Mouse (Mus musculus): ENCODE measurements around the gene Hdac9. TPM values are rescaled to one million over a fixed set of nuclear protein-coding genes. Genes with fewer than 3 reads are reported as not detected.

The Hdac9 gene
- polyA plus RNA-seq, 1 experiment from 2014 or later: 12.0 TPM

GRCm38 (mm10) chr12:34820229-34820628, 96.7 kb downstream of the Hdac9 start:
- Histone ChIP-seq H3K4me3 (replicated peaks; ENCODE audit: low read length) (no peak overlapping the region), H3K4me1 (replicated peaks; ENCODE audit: control insufficient read depth, insufficient read depth, low read length) (no peaks in the 10 kb centered on the region), H3K9me3 (ENCODE audit: control insufficient read depth, low read length) (no peaks in the 10 kb centered on the region), H3K36me3 (replicated peaks; ENCODE audit: control insufficient read depth, insufficient read depth) (no peaks in the 10 kb centered on the region), H3K9ac (no peak overlapping the region), H3K27me3 (ENCODE audit: control insufficient read depth, insufficient read depth, low read length) (no peaks in the 10 kb centered on the region), H3K4me2 (replicated peaks) (no peak overlapping the region), H3K27ac (no peak overlapping the region)
- ATAC-seq (ENCODE audit: low FRiP score): no peak
- no peak for DNase-seq (ENCODE audit: low spot score)
- 70% methylated on average over 6 of the region's 6 CpGs for WGBS

GRCm38 (mm10) chr12:34811673-34812613, 105.0 kb downstream of the Hdac9 start:
- no peak overlapping the region for H3K4me2 ChIP-seq (replicated peaks)
- no peak for DNase-seq (ENCODE audit: low spot score)
- H3K9ac ChIP-seq: no peak overlapping the region
- WGBS: 73% methylated on average over 10 of the region's 10 CpGs
- no peaks in the 10 kb centered on the region for H3K27me3 ChIP-seq (ENCODE audit: control insufficient read depth, insufficient read depth, low read length)
- no peaks in the 10 kb centered on the region for H3K4me1 ChIP-seq (replicated peaks; ENCODE audit: control insufficient read depth, insufficient read depth, low read length)
- H3K4me3 ChIP-seq (replicated peaks; ENCODE audit: low read length): no peak overlapping the region
- H3K36me3 ChIP-seq (replicated peaks; ENCODE audit: control insufficient read depth, insufficient read depth): no peaks in the 10 kb centered on the region
- no peaks in the 10 kb centered on the region for H3K9me3 ChIP-seq (ENCODE audit: control insufficient read depth, low read length)
- no peak overlapping the region for H3K27ac ChIP-seq
- no peak for ATAC-seq (ENCODE audit: low FRiP score)

- DNase-seq (ENCODE audit: low spot score) (no peak), ATAC-seq (ENCODE audit: low FRiP score) (no peak)
- Histone ChIP-seq H3K4me1 (replicated peaks; ENCODE audit: control insufficient read depth, insufficient read depth, low read length) (no peaks in the 10 kb centered on the region), H3K27me3 (ENCODE audit: control insufficient read depth, insufficient read depth, low read length) (no peaks in the 10 kb centered on the region), H3K36me3 (replicated peaks; ENCODE audit: control insufficient read depth, insufficient read depth) (no peaks in the 10 kb centered on the region), H3K9ac (no peak overlapping the region), H3K4me2 (replicated peaks) (no peak overlapping the region), H3K9me3 (ENCODE audit: control insufficient read depth, low read length) (no peaks in the 10 kb centered on the region), H3K4me3 (replicated peaks; ENCODE audit: low read length) (no peak overlapping the region), H3K27ac (no peak overlapping the region)
- WGBS: 88% methylated on average over 2 of the region's 2 CpGs
Observed at GRCm38 (mm10) chr12:34810221-34810620, 106.7 kb downstream of the Hdac9 start.

- Histone ChIP-seq H3K36me3 (replicated peaks; ENCODE audit: control insufficient read depth, insufficient read depth) (no peaks in the 10 kb centered on the region), H3K9ac (no peak overlapping the region), H3K9me3 (ENCODE audit: control insufficient read depth, low read length) (no peaks in the 10 kb centered on the region), H3K4me2 (replicated peaks) (no peak overlapping the region), H3K27me3 (ENCODE audit: control insufficient read depth, insufficient read depth, low read length) (no peaks in the 10 kb centered on the region), H3K4me1 (replicated peaks; ENCODE audit: control insufficient read depth, insufficient read depth, low read length) (no peaks in the 10 kb centered on the region), H3K4me3 (replicated peaks; ENCODE audit: low read length) (no peak overlapping the region), H3K27ac (no peak overlapping the region)
- ATAC-seq (ENCODE audit: low FRiP score) (no peak), DNase-seq (ENCODE audit: low spot score) (no peak)
- WGBS: 89% methylated on average over 1 of the region's 1 CpGs
Observed at GRCm38 (mm10) chr12:34808180-34808579, 108.7 kb downstream of the Hdac9 start.

- Histone ChIP-seq H3K27me3 (ENCODE audit: control insufficient read depth, insufficient read depth, low read length) (no peaks in the 10 kb centered on the region), H3K4me3 (replicated peaks; ENCODE audit: low read length) (no peak overlapping the region), H3K4me2 (replicated peaks) (no peak overlapping the region), H3K9ac (no peak overlapping the region), H3K27ac (no peak overlapping the region), H3K9me3 (ENCODE audit: control insufficient read depth, low read length) (no peaks in the 10 kb centered on the region), H3K4me1 (replicated peaks; ENCODE audit: control insufficient read depth, insufficient read depth, low read length) (no peaks in the 10 kb centered on the region), H3K36me3 (replicated peaks; ENCODE audit: control insufficient read depth, insufficient read depth) (no peaks in the 10 kb centered on the region)
- ATAC-seq (ENCODE audit: low FRiP score) (no peak), DNase-seq (ENCODE audit: low spot score) (no peak)
Observed at GRCm38 (mm10) chr12:34806528-34806927, 110.4 kb downstream of the Hdac9 start.

GRCm38 (mm10) chr12:34803721-34804120, 113.2 kb downstream of the Hdac9 start:
- no peaks in the 10 kb centered on the region for H3K36me3 ChIP-seq (replicated peaks; ENCODE audit: control insufficient read depth, insufficient read depth)
- no peak overlapping the region for H3K27ac ChIP-seq
- 83% methylated on average over 2 of the region's 2 CpGs for WGBS
- no peak overlapping the region for H3K9ac ChIP-seq
- DNase-seq (ENCODE audit: low spot score) (no peak), ATAC-seq (ENCODE audit: low FRiP score) (no peak)
- H3K4me3 ChIP-seq (replicated peaks; ENCODE audit: low read length): no peak overlapping the region
- H3K27me3 ChIP-seq (ENCODE audit: control insufficient read depth, insufficient read depth, low read length): no peaks in the 10 kb centered on the region
- H3K4me1 ChIP-seq (replicated peaks; ENCODE audit: control insufficient read depth, insufficient read depth, low read length): no peaks in the 10 kb centered on the region
- no peak overlapping the region for H3K4me2 ChIP-seq (replicated peaks)
- H3K9me3 ChIP-seq (ENCODE audit: control insufficient read depth, low read length): no peaks in the 10 kb centered on the region

- H3K27me3 ChIP-seq (ENCODE audit: control insufficient read depth, insufficient read depth, low read length): no peaks in the 10 kb centered on the region
- no peaks in the 10 kb centered on the region for H3K9me3 ChIP-seq (ENCODE audit: control insufficient read depth, low read length)
- no peak for ATAC-seq (ENCODE audit: low FRiP score)
- no peaks in the 10 kb centered on the region for H3K36me3 ChIP-seq (replicated peaks; ENCODE audit: control insufficient read depth, insufficient read depth)
- no peak overlapping the region for H3K27ac ChIP-seq
- no peak overlapping the region for H3K9ac ChIP-seq
- H3K4me3 ChIP-seq (replicated peaks; ENCODE audit: low read length): no peak overlapping the region
- no peak for DNase-seq (ENCODE audit: low spot score)
- WGBS: 76% methylated on average over 4 of the region's 4 CpGs
- H3K4me2 ChIP-seq (replicated peaks): no peak overlapping the region
- no peaks in the 10 kb centered on the region for H3K4me1 ChIP-seq (replicated peaks; ENCODE audit: control insufficient read depth, insufficient read depth, low read length)
Observed at GRCm38 (mm10) chr12:34802308-34802707, 114.6 kb downstream of the Hdac9 start.

GRCm38 (mm10) chr12:34801752-34802151, 115.1 kb downstream of the Hdac9 start:
- Histone ChIP-seq H3K4me2 (replicated peaks) (no peak overlapping the region), H3K36me3 (replicated peaks; ENCODE audit: control insufficient read depth, insufficient read depth) (no peaks in the 10 kb centered on the region), H3K27me3 (ENCODE audit: control insufficient read depth, insufficient read depth, low read length) (no peaks in the 10 kb centered on the region), H3K4me3 (replicated peaks; ENCODE audit: low read length) (no peak overlapping the region), H3K9me3 (ENCODE audit: control insufficient read depth, low read length) (no peaks in the 10 kb centered on the region), H3K27ac (no peak overlapping the region), H3K4me1 (replicated peaks; ENCODE audit: control insufficient read depth, insufficient read depth, low read length) (no peaks in the 10 kb centered on the region), H3K9ac (no peak overlapping the region)
- DNase-seq (ENCODE audit: low spot score) (no peak), ATAC-seq (ENCODE audit: low FRiP score) (no peak)

GRCm38 (mm10) chr12:34797389-34797788, 119.5 kb downstream of the Hdac9 start:
- no peak overlapping the region for H3K9ac ChIP-seq
- H3K9me3 ChIP-seq (ENCODE audit: control insufficient read depth, low read length): no peaks in the 10 kb centered on the region
- no peak for ATAC-seq (ENCODE audit: low FRiP score)
- no peaks in the 10 kb centered on the region for H3K36me3 ChIP-seq (replicated peaks; ENCODE audit: control insufficient read depth, insufficient read depth)
- H3K4me3 ChIP-seq (replicated peaks; ENCODE audit: low read length): no peak overlapping the region
- 67% methylated on average over 2 of the region's 2 CpGs for WGBS
- no peak for DNase-seq (ENCODE audit: low spot score)
- H3K27ac ChIP-seq: no peak overlapping the region
- no peaks in the 10 kb centered on the region for H3K27me3 ChIP-seq (ENCODE audit: control insufficient read depth, insufficient read depth, low read length)
- H3K4me1 ChIP-seq (replicated peaks; ENCODE audit: control insufficient read depth, insufficient read depth, low read length): 0 out of 2 replicates have a peak, but pooled peaks cover under 1% of the 10 kb centered on the region
- no peak overlapping the region for H3K4me2 ChIP-seq (replicated peaks)

Measured in hindbrain, embryonic 14.5 days (tissue).